Mouse (Mus musculus): ENCODE results near the gene Itgb3.
"Not testable (repeated sequence)": the region's sequence is repeated elsewhere in the genome, so short reads cannot be mapped to it uniquely, and the experiment has no call there.

Itgb3 gene

DNA sequence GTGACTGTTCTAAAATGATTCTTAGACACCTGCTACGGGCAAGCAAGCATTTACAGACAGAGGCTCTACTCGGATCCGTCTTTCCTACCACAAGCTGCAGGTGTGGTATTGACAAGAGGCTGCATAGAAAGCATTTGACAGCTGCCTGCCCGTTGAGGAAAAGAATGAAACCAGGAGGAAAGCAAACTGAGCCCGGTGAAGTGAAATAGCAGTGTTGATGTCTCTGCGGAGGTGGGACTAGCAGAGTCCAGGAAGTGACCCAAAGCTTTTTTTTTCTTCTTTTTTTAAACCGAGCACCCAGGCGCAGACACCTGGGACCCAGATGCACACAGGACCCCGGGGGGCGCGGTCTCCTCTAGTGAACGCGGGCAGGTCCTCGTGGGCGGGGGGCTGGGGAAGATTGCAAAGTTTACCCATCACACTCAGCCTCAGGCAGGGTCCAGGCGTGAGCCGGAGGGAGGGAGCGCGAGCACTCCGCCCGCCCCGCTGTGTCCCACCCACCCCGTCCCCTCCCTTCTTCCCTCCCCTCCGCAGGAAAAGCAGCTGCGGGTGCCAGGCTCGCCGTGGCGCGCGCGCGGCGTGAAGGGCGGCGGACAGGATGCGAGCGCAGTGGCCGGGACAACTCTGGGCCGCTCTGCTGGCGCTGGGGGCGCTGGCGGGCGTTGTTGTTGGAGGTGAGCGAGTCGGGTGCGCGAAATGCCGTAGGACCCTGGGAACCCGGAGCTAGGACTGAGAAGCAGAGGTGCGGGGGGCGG is at the start of gene Itgb3:
Gene Itgb3 (plus strand): TSS at position 510 of the 755 bp plus-strand sequence.
- DNase-seq, result peak; percentile 68

DNA sequence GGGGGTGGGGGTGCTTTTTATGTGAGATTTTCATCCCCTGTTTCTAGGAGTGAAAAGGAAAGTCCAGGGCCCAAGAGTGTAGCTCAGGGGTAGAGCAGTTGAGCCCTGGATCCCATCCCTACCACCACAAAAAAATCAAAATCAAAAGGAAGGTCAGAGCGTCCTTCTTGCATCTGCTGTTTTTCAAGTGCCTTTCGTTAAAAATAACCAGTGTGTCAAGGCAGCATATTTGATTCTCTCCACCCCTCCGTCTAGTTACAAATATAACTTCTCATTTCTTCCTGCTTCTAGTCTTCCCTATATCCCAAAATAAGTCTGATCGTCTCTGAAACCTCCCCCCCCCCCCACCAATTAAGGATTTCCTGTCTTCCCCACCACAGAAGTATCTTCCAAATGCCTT is 49.7 kb upstream of the Itgb3 start:
- DNase-seq, result no peak

DNA sequence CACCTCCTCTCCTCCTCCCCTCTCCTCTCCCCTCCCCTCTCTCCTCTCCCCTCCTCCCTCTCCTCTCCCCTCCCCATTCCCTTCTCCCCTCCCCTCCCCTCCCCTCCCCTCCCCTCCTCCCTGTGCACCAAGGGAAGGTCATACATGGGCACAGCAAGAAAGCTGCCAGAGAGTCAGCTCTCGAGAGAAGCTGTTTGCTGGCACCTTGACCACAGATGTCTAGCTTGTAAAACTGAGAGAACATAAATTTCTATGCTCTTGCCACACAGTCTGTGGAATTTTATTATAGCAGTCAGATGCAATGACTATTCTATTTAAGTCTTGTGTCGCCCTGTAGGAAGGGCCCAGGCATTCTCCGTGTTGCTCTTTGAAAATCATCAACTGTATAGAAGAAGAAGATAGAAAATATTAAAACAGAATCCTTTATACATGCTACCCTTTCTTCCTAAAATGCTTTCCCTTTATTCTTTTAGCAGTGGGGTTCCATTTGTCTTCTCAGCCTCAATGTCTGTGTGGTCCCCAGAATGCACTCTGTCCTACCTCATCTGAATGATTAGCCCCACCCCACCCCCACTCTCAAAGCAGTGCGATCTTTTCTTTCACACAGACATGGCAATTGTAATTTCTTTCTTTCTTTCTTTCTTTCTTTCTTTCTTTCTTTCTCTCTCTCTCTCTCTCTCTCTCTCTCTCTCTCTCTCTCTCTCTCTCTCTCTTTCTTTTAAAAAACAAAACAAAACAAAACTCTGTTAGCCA is 49.0 kb upstream of the Itgb3 start:
- no peak for DNase-seq

DNA sequence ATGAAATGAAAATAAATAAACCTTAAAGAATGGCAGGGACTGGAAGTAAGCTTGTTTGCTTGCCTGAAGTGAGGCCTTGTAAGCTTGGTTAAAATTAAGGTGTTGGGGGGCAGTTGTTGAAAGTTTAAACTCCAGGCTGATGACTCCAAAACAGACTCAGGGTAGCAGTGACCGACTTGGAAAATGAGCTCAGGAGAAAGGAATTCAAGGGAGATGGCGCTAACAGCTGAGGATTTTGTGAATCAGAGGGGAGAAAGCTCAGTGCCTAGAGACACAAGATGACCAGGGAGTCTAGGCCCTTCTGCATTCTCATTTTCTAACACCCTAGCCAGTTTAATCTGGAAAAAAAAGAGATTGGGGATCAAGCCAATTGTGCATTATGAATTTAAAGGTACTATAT is 46.8 kb upstream of the Itgb3 start:
- DNase-seq, result no peak

DNA sequence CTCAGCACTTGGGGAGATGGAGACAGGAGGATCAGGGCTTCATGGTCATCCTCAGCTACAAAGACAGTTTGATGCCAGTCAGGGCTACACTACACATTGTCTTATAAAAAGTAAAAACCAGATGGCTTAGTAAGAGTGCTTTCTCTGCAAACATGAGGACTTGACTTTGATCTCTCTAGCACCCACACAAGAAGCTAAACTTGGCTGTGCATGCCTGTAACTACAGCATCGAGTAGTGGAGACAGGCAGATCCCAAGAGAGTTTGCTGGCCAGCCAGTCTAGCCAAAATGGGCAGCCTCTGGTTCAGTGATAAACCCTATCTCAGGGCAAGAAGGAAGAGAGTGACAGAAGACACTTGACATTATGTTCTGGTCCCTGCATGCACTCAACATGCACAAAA is 44.3 kb upstream of the Itgb3 start:
- DNase-seq, result no peak

DNA sequence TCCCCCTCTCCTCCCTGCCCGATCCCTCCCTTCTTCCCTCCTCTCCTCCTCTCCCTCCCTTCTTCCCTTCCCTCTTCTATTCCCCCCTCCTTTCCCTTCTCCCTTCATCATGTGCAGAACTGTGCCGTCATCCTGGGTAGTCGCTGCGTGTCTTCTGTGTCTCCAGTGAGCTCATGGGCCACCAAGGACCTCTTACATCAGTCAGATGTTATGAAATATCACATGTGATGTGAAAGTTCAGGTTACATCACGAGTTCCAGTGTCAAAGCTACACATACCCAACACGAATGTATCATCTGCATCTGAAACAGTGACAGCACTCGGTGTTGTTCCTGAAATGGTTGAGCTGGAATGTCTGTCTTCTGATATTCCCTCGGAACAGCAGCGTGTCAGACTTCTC is 42.6 kb upstream of the Itgb3 start:
- no peak for DNase-seq

DNA sequence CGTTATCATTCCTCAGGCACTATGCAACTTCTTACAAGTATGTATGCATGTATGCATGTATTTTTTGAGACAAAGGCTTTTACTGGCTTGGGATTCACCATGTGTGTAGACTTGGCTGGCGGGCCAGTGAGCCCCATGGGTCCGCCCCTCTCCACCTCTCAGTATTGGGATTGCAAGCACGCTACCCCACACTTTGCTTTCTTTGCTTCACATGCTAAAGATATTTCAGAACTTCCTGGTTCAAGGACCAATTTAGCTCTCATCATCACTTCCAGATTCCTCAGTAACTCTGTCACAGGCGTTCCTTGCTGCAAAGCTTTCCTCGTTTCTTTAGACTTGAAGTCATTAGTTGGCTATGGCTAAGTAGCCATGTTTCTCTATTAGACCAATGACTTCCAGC is 41.7 kb upstream of the Itgb3 start:
- DNase-seq, result no peak

DNA sequence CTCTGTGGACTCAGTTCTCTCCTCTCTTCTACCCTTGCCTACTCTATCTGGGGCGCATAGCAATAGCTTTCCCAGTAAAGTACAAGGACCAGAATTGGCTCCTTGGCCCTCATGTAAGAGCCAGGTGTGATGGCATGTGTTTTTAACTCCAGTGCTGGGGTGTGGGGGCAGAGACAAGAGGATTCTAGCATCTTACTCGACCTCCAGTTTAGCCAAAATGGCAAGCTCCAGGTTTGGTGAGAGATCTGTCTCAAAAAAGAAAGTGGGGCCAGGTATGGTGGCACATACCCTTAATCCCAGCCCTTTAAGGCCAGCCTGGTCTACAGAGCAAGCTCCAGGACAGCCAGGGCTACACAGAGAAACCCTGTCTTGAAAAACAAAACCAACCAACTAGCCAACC is 41.0 kb upstream of the Itgb3 start:
- no peak for DNase-seq

DNA sequence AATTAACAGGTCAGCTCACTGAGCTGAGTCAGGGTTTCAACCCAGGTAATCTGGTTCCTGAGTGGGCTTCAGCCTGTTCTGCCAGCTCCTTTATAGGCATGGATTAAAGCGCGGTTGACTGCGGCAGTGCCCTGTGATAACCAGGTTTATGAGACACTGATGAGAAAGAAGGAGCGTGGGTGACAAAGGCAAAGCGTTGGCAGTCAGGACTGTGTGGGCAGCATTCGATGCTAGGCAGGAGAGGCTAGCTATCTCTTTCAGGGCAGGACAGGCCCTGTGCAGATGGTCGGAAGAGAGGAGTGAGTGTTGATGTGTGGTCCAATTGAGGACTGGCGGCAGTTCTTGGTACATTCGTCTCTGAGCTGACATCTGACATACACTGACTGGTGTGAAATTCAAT is 40.1 kb upstream of the Itgb3 start:
- peak; percentile 40 for DNase-seq

DNA sequence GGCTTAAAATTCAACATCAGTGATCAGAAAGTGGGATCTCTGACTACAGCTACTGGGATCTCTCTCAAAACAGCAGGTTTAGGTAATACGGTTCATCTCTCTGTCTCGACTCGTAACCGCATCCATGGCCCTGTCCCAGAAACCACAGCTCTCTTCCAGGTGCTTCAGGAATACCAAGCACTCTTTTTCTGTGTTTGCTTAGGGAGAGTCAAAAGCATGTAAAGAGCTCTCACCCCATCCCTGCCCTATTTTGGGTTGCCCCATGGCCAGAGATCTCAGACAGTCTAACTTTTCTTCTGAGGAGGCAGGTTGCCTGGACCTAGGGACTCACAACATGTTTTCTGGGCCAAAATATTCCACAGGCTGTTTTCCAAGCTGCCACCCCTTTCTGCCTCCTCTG is 39.5 kb upstream of the Itgb3 start:
- DNase-seq, result no peak

DNA sequence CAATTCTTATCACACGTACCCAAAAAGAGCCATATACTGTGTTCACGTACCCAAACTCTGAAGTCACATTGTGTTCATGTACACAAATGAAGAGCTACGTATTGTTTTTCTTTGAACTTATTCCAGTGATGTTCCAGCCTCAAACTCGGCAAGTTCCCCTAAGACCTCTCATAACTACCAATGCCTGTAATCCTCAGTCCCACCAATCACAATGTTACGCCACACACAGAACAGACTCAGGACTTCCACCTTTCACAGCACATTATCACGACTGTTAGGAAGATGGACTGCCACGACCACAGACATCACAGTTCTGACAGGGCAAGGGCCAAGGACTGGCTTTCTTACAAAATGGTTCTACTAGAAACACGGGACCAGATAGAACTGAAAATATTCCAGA is 37.3 kb upstream of the Itgb3 start:
- DNase-seq, result not testable (repeated sequence)

DNA sequence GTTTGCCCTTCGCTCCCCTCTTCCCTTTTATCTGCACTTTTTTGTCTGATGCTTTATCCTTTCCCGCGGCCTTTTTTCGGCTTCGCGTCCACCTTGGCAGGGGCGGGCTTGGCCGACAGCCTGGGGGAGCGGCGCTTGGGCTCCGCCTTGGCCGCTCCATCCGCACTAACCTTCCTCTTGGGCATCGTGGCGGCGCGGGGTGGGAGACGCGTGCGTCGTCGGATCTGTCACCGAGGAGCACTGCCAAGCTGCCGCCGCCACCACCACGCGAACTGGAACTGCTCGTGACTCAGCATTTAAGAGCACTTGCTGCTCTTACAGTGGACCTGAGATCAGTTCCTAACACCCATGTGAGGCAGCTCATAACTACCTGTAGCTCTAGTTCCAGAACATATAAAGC is 36.4 kb upstream of the Itgb3 start:
- peak; percentile 35 for DNase-seq

DNA sequence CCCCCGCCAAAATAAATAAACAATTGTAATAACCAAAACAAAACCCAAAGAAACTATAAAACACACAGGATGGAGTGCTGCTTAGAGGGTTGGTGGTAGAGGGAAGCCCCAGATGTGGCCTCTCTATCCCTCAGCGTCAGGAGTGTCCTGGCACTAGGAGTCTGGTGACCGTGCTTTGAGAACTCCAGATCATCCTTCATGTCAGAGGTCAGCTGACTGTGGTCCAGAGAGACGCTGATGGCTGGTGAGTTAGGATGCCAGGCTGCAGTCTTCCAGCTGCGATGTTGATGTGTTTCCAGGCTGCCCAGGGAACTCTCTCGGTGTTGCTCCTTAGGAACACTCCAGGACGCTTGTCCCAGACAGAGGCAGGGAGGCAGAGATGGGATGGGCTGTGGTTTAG is 35.7 kb upstream of the Itgb3 start:
- DNase-seq, result no peak

DNA sequence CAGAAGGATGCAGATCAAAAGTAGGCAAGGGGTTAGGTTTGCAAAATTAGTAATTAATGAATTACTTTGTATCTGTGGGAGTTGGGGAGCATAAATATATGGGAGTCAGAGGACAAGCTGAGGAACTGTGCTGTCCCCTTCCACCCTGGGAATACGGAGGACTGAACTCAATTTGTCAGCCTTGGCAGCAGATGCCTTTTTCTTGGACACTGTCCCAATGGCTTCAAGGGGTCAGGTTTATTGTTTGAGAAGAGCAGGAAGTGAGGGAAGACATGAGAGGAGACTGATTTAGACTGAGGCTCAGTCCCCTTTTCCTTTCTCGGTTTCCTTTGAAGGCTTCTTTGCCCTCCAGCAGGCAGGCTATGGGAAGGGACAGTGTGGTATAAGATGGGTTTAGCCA is 35.2 kb upstream of the Itgb3 start:
- DNase-seq, result no peak

DNA sequence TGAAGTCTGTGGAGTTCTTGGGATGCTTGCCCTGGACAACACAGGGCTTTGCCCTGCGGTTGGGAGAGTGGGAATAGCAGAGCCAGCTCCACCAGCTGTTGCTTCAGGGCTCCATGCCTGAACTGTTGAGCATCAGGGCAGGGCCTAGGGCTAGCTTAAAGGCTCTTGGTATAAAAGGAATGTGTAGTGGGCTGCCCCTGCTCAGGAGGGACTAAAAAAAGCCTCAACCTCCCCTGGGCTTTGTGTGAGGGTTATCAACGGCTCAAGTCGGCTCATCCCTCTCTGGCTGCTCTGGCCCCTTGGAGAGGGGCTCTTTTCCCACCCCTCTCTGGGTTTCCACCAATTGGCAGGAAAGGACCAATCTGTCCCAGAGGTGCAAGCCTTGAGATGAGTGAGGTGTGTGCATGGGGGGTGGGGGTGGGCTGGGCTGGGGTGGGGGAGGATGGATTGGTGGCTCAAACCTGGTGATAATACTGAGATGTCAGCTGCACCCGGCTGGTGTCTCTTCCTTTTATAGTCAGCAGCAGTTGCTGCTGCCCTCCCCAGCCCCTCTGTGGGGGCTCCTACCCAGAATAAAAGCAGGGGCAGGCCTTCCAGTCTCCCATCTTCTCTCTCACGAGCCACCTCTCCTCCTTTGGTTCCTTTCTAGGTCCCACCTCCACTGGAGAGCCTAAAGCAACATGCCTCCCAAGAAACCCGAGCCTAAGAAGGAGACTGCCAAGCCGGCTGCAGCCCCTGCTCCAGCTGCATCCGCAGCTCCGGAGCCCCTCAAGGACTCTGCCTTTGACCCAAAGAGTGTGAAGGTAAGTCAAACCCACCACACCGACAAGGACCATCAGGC is 30.8 kb upstream of the Itgb3 start:
- DNase-seq, result no peak

DNA sequence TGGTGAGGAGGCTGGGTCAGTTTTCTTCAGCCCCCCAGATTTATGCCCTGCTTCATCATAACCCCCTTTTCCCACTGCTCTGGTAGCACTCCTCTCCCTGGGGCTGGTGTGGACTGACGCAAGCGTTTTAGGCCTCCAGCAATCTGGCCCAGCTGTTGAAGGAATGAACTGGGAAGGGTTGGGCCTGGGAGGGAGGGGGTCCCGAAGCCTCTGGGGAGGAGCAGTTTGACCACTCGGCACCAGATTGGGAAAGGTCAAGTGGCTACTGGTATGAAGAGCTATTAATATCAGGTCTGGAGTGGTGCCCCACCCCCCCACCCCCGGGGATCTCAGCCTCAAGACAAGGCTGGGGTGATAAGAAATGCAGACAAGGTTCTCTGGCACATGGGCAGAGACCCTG is 29.7 kb upstream of the Itgb3 start:
- DNase-seq, result no peak

DNA sequence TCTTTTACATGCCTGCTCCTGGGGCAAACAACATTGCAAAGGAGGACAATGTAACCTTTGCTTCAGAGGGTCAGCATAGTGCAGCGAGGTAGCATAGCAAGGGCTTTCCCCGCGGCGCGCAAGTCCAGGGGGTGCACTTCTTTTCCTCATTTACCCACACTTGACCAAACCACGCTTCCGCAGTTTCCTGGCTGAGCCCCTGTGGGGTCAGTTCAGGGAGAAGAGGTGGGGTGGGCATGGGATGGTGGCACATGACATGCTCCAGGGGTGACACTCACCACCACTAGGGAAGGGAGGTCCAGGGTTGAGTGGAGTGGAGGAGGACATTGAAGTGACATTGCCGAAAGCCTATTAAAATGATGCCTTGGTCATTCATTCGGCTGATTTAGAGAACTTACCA is 28.7 kb upstream of the Itgb3 start:
- no peak for DNase-seq

DNA sequence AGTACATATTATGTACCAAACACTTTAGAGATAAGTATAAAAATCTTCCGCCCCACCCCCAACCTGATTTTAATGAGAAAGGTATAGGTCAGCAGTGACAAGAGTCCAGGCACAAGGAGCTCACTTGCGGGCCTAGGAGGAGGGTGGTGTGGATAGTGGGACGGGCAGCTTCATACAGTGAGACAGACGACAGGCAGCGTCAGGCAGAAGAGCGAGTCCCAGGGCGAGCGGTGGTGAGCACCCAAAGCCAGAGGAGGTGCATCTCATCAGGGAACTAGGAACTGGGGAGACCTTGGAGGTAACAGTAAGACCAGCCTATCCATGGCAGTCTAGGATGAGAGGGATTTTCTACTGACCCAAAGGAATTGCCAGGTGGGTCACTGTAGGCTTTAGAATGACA is 28.2 kb upstream of the Itgb3 start:
- no peak for DNase-seq

DNA sequence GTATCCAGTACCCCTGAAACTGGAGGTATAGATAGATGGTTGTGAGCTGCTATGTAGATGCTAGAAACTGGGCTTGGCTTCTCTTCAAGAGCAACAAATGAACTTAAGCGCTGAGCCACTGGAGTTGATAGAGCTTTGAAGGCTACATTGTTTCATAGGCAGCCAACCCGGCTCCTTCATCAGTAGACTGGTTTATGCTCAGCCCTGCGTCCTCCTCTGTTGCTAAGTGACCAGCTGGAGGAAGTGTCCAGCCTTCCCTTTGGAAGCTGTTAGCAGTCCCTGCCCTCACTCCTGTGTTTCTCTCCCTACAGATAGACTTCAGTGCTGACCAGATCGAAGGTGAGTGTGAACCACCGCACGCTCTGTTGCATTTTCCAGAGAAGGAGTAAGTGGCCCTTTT is 27.7 kb upstream of the Itgb3 start:
- DNase-seq, result no peak

DNA sequence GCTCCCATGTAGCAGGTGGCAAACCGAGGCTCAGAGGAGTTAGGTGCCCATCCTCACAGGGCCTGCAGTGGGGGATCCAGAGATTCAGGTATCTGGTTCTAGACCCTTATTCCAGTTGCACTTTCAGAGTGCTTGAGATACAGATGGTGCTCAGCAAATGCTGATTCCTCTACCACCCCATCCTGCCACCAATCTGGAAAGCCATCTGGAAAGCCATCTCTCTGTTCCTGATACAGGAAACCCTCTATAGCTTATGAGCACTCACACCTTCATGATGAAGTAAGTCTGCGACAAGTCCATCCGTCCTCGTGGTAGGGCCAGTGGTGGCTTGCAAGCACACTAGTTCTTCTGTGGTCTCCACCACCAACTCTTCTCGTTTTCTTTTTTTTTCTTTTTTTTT is 27.2 kb upstream of the Itgb3 start:
- DNase-seq, result peak; percentile 61

DNA sequence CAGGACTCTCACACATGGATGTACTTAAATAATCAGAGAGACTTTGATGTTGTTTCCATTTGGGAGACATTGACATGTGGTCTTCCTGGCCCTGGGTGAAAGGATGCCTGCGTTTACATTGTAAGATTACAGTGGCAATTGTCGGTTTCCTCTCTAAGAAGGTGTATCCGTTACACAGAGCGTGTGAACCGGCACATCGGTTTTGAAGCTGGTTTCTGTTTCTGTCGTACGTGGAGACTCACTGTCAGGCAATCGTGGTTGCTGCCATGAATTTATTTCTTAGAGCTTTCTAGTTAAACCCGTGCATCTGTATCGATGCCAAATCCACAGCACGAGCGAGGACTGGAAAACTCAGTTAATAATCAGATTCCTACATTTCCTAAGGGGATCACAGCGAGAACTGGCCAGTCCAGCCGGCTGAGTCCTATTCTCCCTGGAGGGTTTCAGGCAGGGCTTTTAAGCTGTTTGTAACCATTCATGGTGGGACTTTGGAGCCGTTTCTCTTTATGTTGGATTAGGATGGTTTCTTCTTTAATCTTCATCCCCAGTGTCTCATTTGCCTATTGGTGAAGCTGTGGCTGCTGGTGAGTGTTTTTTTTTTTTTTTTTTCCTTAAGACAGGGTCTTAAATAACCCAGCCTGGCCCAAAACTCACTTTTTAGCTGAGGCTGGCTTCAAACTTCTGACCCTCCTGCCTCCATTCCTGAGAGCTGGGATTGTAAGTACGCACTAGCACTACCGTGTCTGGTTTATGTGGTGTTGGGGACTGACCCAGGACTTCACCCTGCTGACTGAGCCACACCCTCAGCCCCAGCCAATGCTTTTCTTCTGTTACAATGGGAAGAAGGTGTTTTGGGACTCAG is 26.1 kb upstream of the Itgb3 start:
- DNase-seq, result no peak

DNA sequence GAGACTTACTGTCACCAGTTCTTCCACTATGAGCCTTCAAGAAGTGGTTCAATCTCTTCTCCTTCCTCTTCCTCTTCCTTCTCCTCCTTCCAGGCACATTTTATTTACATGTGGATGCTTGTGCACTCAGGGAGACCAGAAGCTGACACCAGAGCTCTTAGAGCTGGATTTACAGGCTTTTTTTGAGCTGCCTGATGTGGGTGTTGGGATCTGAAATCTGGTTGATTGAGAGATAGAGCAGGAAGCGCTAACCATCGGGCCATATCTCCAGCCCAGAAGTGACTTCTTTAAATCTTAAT is 25.5 kb upstream of the Itgb3 start:
- DNase-seq, result no peak
